Mouse (Mus musculus) lung, embryonic 16.5 days (tissue): Measurements from ENCODE around the gene Vipas39. TPM values are rescaled to one million over a fixed set of nuclear protein-coding genes. Genes with fewer than 3 reads are reported as not detected.

Source experiments
- ATAC-seq: fragments of 200-750 bp; cut with Nextera tagmentation; 2 replicates; pipeline ENCODE4 v1.8.0; 2017; ENCODE audit warnings: low read depth, mild to moderate bottlenecking, moderate library complexity
- H3K27ac ChIP-seq: fragments of 300-500 bp; sonication (generic); 2 replicates; pipeline ENCODE4 v1.5.1; 2014; ENCODE audit warnings: mild to moderate bottlenecking, control low read depth, low read length
- H3K27me3 ChIP-seq: fragments of 300-500 bp; sonication (generic); 2 replicates; pipeline ENCODE4 v1.6.1; 2014; ENCODE audit warnings: low read depth, low read length, mixed read lengths; ENCODE audit not compliant: control insufficient read depth, insufficient read depth
- H3K36me3 ChIP-seq: fragments of 300-500 bp; sonication (generic); 2 replicates; pipeline ENCODE4 v1.6.1; 2014; ENCODE audit warnings: low read length; ENCODE audit not compliant: control insufficient read depth, insufficient read depth
- H3K4me1 ChIP-seq: fragments of 300-500 bp; sonication (generic); replicated peaks from 2 replicates; pipeline ENCODE4 v1.6.1; 2014; ENCODE audit warnings: low read length, mixed read lengths; ENCODE audit not compliant: control insufficient read depth, insufficient read depth
- H3K4me2 ChIP-seq: fragments of 300-500 bp; sonication (generic); 2 replicates; pipeline ENCODE4 v1.6.1; 2014; ENCODE audit warnings: low read depth, low read length, control low read depth
- H3K4me3 ChIP-seq: fragments of 300-500 bp; sonication (generic); 2 replicates; pipeline ENCODE4 v1.5.1; 2014; ENCODE audit warnings: mild to moderate bottlenecking, low read length, control low read depth
- H3K9ac ChIP-seq: fragments of 300-500 bp; sonication (generic); 2 replicates; pipeline ENCODE4 v1.6.1; 2014; ENCODE audit warnings: low read length, control low read depth
- H3K9me3 ChIP-seq: fragments of 300-500 bp; sonication (generic); 2 replicates; pipeline ENCODE4 v1.6.1; 2016; ENCODE audit warnings: low read length; ENCODE audit not compliant: control insufficient read depth
- WGBS: fragments of 180-500 bp; shearing (Covaris S2); extraction: QIAGEN DNeasy Blood & Tissue Kit; methylation state at CpG from one replicate; pipeline ENCODE4 v1.1.7; 2014; 5-methylcytosine and 5-hydroxymethylcytosine counted together
- microRNA-seq: library from miRNA; unstranded; fragments of <30 nt; microRNA quantifications from one replicate; pipeline ENCODE4, GENCODE M21; 2016
- polyA plus RNA-seq: library from polyadenylated mRNA; unstranded; fragments of >200 nt; fragmentation: Nextera tagmentation; extraction: Ambion mirVana; gene quantifications from 2 replicates; pipeline ENCODE4 v1.2.1, GENCODE M21; 2015

Vipas39 gene
- polyA plus RNA-seq, 1 experiment from 2014 or later, result 40.8 TPM

GRCm38 (mm10) chr12:87195069-87195468 lies 71.0 kb downstream of the Vipas39 start:
- 45% methylated on average over 1 of the region's 1 CpGs for WGBS
- no peak for ATAC-seq
- Histone ChIP-seq H3K4me1 (peaks cover 7% of the 10 kb centered on the region), H3K27me3 (no peaks in the 10 kb centered on the region), H3K4me3 (no peak overlapping the region), H3K36me3 (no peaks in the 10 kb centered on the region), H3K9ac (no peak overlapping the region), H3K27ac (no peak overlapping the region), H3K9me3 (no peaks in the 10 kb centered on the region), H3K4me2 (no peak overlapping the region)

GRCm38 (mm10) chr12:87193008-87193407 lies 73.0 kb downstream of the Vipas39 start:
- no peak overlapping the region for H3K27ac ChIP-seq
- no peaks in the 10 kb centered on the region for H3K4me1 ChIP-seq
- ATAC-seq, result no peak
- no peaks in the 10 kb centered on the region for H3K36me3 ChIP-seq
- H3K9me3 ChIP-seq, result no peaks in the 10 kb centered on the region
- H3K4me2 ChIP-seq, result no peak overlapping the region
- H3K4me3 ChIP-seq, result no peak overlapping the region
- no peak overlapping the region for H3K9ac ChIP-seq
- no peaks in the 10 kb centered on the region for H3K27me3 ChIP-seq
- 84% methylated on average over 3 of the region's 3 CpGs for WGBS

Small RNA genes lying within 50 kb of the gene (microRNA-seq; reads per million reads assigned to microRNA genes)
- not detected for gene Gm47293

Other genes starting within 250 kb of the Vipas39 start
- gene Tmem63c, start 244.9 kb downstream of the Vipas39 start, polyA plus RNA-seq, result 0.13 TPM in 1 of 2 replicates, not detected in the other
- 6.4 and 6.6 TPM in 2 replicates for gene Ngb, start 163.7 kb downstream of the Vipas39 start, polyA plus RNA-seq
- gene Gstz1, start 119.1 kb downstream of the Vipas39 start, polyA plus RNA-seq, result 42.6 and 44.2 TPM in 2 replicates
- gene Pomt2, start 118.3 kb downstream of the Vipas39 start, polyA plus RNA-seq, result 15.6 and 15.9 TPM in 2 replicates
- gene Samd15, start 66.5 kb downstream of the Vipas39 start, polyA plus RNA-seq, result 1.5 and 1.8 TPM in 2 replicates
- 2.4 and 2.7 TPM in 2 replicates for gene Tmed8, start 65.8 kb downstream of the Vipas39 start, polyA plus RNA-seq
- gene Noxred1, start 27.5 kb downstream of the Vipas39 start, polyA plus RNA-seq, result 0.55 and 0.57 TPM in 2 replicates
- gene Ahsa1, start 223 bp upstream of the Vipas39 start, polyA plus RNA-seq, result 202 and 207 TPM in 2 replicates
- 0.92 and 1.0 TPM in 2 replicates for gene Ism2, start 33.4 kb upstream of the Vipas39 start, polyA plus RNA-seq
- gene Sptlc2, start 122.1 kb upstream of the Vipas39 start, polyA plus RNA-seq, result 97.4 and 108 TPM in 2 replicates
- gene Slirp, start 177.6 kb upstream of the Vipas39 start, polyA plus RNA-seq, result 283 and 303 TPM in 2 replicates
- gene Alkbh1, start 177.8 kb upstream of the Vipas39 start, polyA plus RNA-seq, result 50.1 and 52.3 TPM in 2 replicates
- gene Snw1, start 206.0 kb upstream of the Vipas39 start, polyA plus RNA-seq, result 115 and 120 TPM in 2 replicates
- gene Gm5788, start 228.5 kb upstream of the Vipas39 start, polyA plus RNA-seq, result not detected in 2 replicates
- not detected in 2 replicates for gene Gm8300, start 248.1 kb upstream of the Vipas39 start, polyA plus RNA-seq